Mouse (Mus musculus) neural tube, embryonic 14.5 days (tissue): ENCODE measurements around the gene Slc7a1. TPM values are rescaled to one million over a fixed set of nuclear protein-coding genes. Genes with fewer than 3 reads are reported as not detected.

Experiments
- ATAC-seq: fragments of 200-750 bp; cut with Nextera tagmentation; 2 replicates; pipeline ENCODE4 v1.8.0; 2017; ENCODE audit warnings: low read depth, mild to moderate bottlenecking, moderate TSS enrichment, moderate library complexity
- H3K27ac ChIP-seq: fragments of 300-500 bp; sonication (generic); 2 replicates; pipeline ENCODE4 v1.5.1; 2014; ENCODE audit warnings: low read depth, mild to moderate bottlenecking, control low read depth, low read length, moderate library complexity, mixed read lengths
- H3K27me3 ChIP-seq: fragments of 300-500 bp; sonication (generic); 2 replicates; pipeline ENCODE4 v1.6.1; 2014; ENCODE audit warnings: low read length; ENCODE audit not compliant: control insufficient read depth, insufficient read depth
- H3K36me3 ChIP-seq: fragments of 300-500 bp; sonication (generic); 2 replicates; pipeline ENCODE4 v1.6.1; 2014; ENCODE audit warnings: low read length, mixed read lengths; ENCODE audit not compliant: control insufficient read depth, insufficient read depth
- H3K4me1 ChIP-seq: fragments of 300-500 bp; sonication (generic); 2 replicates; pipeline ENCODE4 v1.6.1; 2014; ENCODE audit warnings: low read length; ENCODE audit not compliant: control insufficient read depth, insufficient read depth
- H3K4me2 ChIP-seq: fragments of 300-500 bp; sonication (generic); 2 replicates; pipeline ENCODE4 v1.6.1; 2014; ENCODE audit warnings: mild to moderate bottlenecking, low read depth, low read length, control low read depth
- H3K4me3 ChIP-seq: fragments of 300-500 bp; sonication (generic); 2 replicates; pipeline ENCODE4 v1.5.1; 2014; ENCODE audit warnings: low read depth, low read length, control low read depth, mixed read lengths
- H3K9ac ChIP-seq: fragments of 300-500 bp; sonication (generic); replicated peaks from 2 replicates; pipeline ENCODE4 v1.6.1; 2014; ENCODE audit warnings: low read depth, mild to moderate bottlenecking, control low read depth, low read length, mixed read lengths
- H3K9me3 ChIP-seq: fragments of 300-500 bp; sonication (generic); 2 replicates; pipeline ENCODE4 v1.6.1; 2016; ENCODE audit warnings: low read length; ENCODE audit not compliant: control insufficient read depth
- WGBS: fragments of 180-500 bp; shearing (Covaris S2); extraction: QIAGEN DNeasy Blood & Tissue Kit; methylation state at CpG from one replicate; pipeline ENCODE4 v1.1.7; 2014; 5-methylcytosine and 5-hydroxymethylcytosine counted together
- polyA plus RNA-seq: library from polyadenylated mRNA; unstranded; fragments of >200 nt; fragmentation: Nextera tagmentation; extraction: Ambion mirVana; gene quantifications from 2 replicates; pipeline ENCODE4 v1.2.1, GENCODE M21; 2014

Slc7a1 gene
- polyA plus RNA-seq, 1 experiment from 2014 or later: 50.0 TPM

- Histone ChIP-seq H3K4me1 (no peaks in the 10 kb centered on the region; the same call in 1 of the 2 replicates), H3K36me3 (no peaks in the 10 kb centered on the region), H3K4me3 (peak overlapping the region; percentile 70), H3K27me3 (no peaks in the 10 kb centered on the region), H3K4me2 (peak overlapping the region; percentile 89), H3K9me3 (no peaks in the 10 kb centered on the region), H3K27ac (peak overlapping the region; percentile 67), H3K9ac (peak overlapping the region; percentile 72)
- peak; percentile 79 for ATAC-seq
- 3% methylated on average over 58 of the region's 58 CpGs for WGBS
Measured at GRCm38 (mm10) chr5:148398766-148399659, 691 bp downstream of the Slc7a1 start.

DNA sequence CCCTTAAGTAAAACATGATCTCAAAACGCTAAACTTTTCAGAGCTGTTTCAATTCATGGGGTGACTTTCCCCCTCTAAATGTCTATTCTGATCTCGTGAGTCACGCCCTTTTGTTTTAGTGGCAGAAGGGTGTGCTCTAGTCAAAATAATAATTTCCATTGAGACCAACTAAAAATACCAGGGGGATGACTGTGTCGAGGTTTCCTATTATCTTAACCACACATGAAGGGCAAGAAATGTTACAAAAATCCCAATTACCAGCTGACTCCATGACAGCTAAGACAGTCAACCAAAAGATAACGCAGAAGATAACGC lies 1.3 kb downstream of the Slc7a1 start:
- Histone ChIP-seq H3K27me3 (no peaks in the 10 kb centered on the region), H3K9me3 (no peaks in the 10 kb centered on the region), H3K4me3 (peak overlapping the region; percentile 70), H3K27ac (no peak overlapping the region), H3K4me1 (no peaks in the 10 kb centered on the region; the same call in 1 of the 2 replicates), H3K9ac (no peak overlapping the region), H3K36me3 (no peaks in the 10 kb centered on the region), H3K4me2 (peak overlapping the region; percentile 89)
- 62% methylated on average over 6 of the region's 6 CpGs for WGBS
- ATAC-seq: no peak

- Histone ChIP-seq H3K36me3 (no peaks in the 10 kb centered on the region), H3K27me3 (no peaks in the 10 kb centered on the region), H3K4me2 (no peak overlapping the region), H3K27ac (no peak overlapping the region), H3K4me3 (no peak overlapping the region), H3K4me1 (no peaks in the 10 kb centered on the region; the same call in 1 of the 2 replicates), H3K9me3 (no peaks in the 10 kb centered on the region), H3K9ac (no peak overlapping the region)
- no peak for ATAC-seq
- WGBS: 67% methylated on average over 5 of the region's 5 CpGs
Measured at GRCm38 (mm10) chr5:148397911-148398310, 1.8 kb downstream of the Slc7a1 start.

GRCm38 (mm10) chr5:148397418-148397817 lies 2.3 kb downstream of the Slc7a1 start:
- no peak for ATAC-seq
- no peak overlapping the region for H3K4me2 ChIP-seq

GRCm38 (mm10) chr5:148393316-148393715 lies 6.4 kb downstream of the Slc7a1 start:
- WGBS: 86% methylated on average over 8 of the region's 8 CpGs
- no peak overlapping the region for H3K4me3 ChIP-seq
- H3K4me2 ChIP-seq: no peak overlapping the region
- H3K27me3 ChIP-seq: no peaks in the 10 kb centered on the region
- no peak for ATAC-seq
- no peaks in the 10 kb centered on the region for H3K9me3 ChIP-seq
- H3K36me3 ChIP-seq: no peaks in the 10 kb centered on the region
- H3K27ac ChIP-seq: no peak overlapping the region
- H3K9ac ChIP-seq: no peak overlapping the region
- no peaks in the 10 kb centered on the region for H3K4me1 ChIP-seq

More at GRCm38 (mm10) chr5:148397418-148397817, 2.3 kb downstream of the Slc7a1 start:
- WGBS: 94% methylated on average over 4 of the region's 4 CpGs
- no peak overlapping the region for H3K9ac ChIP-seq
- no peak overlapping the region for H3K4me3 ChIP-seq
- H3K36me3 ChIP-seq: no peaks in the 10 kb centered on the region
- no peaks in the 10 kb centered on the region for H3K27me3 ChIP-seq
- H3K27ac ChIP-seq: no peak overlapping the region
- no peaks in the 10 kb centered on the region for H3K9me3 ChIP-seq
- no peaks in the 10 kb centered on the region; the same call in 1 of the 2 replicates for H3K4me1 ChIP-seq

DNA sequence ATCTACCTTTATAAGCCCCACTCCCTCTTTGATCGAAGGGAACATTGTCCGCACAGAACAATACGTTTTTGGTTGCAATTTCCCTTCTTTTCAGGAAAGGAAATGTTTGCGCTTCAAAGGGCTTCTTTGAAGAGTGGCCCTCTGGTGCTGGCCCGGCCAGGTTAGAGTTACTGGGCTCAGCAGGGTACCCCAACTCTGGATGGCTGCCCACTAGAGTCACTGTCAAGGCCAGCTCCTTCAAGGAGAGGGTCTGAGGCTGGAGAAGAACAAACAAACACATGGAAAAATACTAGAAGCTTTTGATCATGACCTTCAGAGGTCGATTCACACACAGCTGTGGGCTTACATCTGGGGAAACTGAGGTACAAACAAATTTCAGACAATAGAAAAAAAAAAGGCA lies 6.9 kb downstream of the Slc7a1 start:
- no peak for ATAC-seq
- WGBS: 70% methylated on average over 6 of the region's 6 CpGs

GRCm38 (mm10) chr5:148389007-148389970 lies 10.4 kb downstream of the Slc7a1 start:
- Histone ChIP-seq H3K9ac (no peak overlapping the region), H3K27ac (no peak overlapping the region), H3K4me3 (no peak overlapping the region), H3K27me3 (no peaks in the 10 kb centered on the region), H3K36me3 (no peaks in the 10 kb centered on the region), H3K9me3 (no peaks in the 10 kb centered on the region), H3K4me1 (no peaks in the 10 kb centered on the region), H3K4me2 (no peak overlapping the region)
- 94% methylated on average over 15 of the region's 15 CpGs for WGBS
- no peak for ATAC-seq

More for the DNA sequence above, 6.9 kb downstream of the Slc7a1 start:
- H3K36me3 ChIP-seq: no peaks in the 10 kb centered on the region
- H3K27me3 ChIP-seq: no peaks in the 10 kb centered on the region
- H3K9me3 ChIP-seq: no peaks in the 10 kb centered on the region
- no peak overlapping the region for H3K4me2 ChIP-seq
- H3K27ac ChIP-seq: no peak overlapping the region
- H3K4me3 ChIP-seq: no peak overlapping the region
- H3K4me1 ChIP-seq: no peaks in the 10 kb centered on the region
- no peak overlapping the region for H3K9ac ChIP-seq

DNA sequence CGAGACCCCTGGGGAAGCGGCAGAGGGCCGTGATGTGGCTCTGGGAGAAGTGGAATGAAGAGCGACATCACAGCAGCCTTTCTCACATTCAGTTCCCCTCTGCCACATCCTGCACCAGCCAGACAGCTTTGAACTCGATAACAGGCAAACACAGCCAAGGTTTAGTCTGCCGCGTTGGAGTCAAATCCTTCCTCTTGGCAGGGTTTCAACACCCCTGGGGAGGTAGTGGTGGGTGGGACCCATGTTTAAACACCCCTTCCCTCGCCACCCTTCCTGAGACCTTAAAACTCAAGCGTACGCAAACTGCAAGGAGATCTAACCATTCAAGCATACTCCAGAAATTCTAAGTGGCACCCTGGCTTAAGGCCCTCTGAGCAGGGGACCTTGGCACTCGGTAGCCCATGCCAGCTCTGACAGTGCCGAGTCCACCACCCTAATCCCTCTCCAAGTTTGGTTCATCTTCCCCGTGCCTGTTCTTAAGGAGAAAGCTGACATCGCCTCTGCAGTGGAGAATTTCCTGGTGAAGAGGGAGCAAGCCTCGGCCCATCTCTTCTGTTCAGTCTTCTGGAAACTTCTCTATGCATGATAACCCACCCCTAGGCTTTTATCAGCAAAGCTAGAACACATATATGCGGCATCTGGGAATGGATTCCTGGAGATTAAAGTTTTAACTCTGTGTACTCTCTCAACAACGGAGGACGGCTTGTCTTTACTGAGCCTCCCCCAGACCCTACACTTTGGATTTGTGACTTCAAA lies 11.3 kb downstream of the Slc7a1 start:
- Histone ChIP-seq H3K4me1 (no peaks in the 10 kb centered on the region), H3K36me3 (no peaks in the 10 kb centered on the region), H3K4me3 (no peak overlapping the region), H3K9me3 (no peaks in the 10 kb centered on the region), H3K27me3 (no peaks in the 10 kb centered on the region), H3K9ac (no peak overlapping the region), H3K27ac (no peak overlapping the region), H3K4me2 (no peak overlapping the region)
- WGBS: 93% methylated on average over 18 of the region's 18 CpGs
- ATAC-seq: no peak
